Mouse (Mus musculus): ENCODE measurements around the gene Ttll4. TPM values are rescaled to one million over a fixed set of nuclear protein-coding genes. Genes with fewer than 3 reads are reported as not detected.

The Ttll4 gene
- total and polyA plus RNA-seq, 2 experiments from 2014 or later, result 3.5 to 22.9 TPM

DNA sequence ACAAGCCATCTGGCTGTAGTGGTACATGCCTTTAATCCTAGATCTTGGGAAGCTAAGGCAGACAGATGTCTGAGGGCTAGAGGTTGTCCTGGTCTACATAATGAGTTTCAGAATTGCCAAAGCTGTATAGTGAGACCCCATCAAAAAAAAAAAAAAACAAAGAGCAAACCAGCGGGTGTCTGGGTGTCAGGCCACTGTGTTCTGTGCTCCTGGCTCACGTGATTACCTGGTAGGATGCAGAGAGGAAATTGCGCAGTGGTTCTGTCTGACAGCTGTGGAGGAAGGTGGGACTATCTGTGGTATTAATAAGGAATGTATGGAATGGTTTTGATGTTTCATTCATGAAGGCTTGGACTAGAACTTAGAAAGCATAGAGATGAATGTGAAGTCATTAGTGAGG, 15.3 kb downstream of the Ttll4 start:
- H3K4me3 ChIP-seq (ENCODE audit: low read depth, low read length), result no peak overlapping the region
- H3K27me3 ChIP-seq (ENCODE audit: control insufficient read depth, insufficient read depth, low read length), result no peaks in the 10 kb centered on the region
- WGBS, result 84% methylated on average over 3 of the region's 3 CpGs
- H3K4me1 ChIP-seq (ENCODE audit: control insufficient read depth, insufficient read depth), result 0 out of 2 replicates have a peak, but pooled peaks cover 11% of the 10 kb centered on the region
- H3K27ac ChIP-seq (ENCODE audit: low read depth), result no peak overlapping the region
- no peak overlapping the region for H3K9ac ChIP-seq (replicated peaks; ENCODE audit: low read depth, low read length)
- DNase-seq (ENCODE audit: low spot score), result no peak
- ATAC-seq (ENCODE audit: insufficient read depth, low read depth), result no peak
- peaks cover 43% of the 10 kb centered on the region for H3K36me3 ChIP-seq (replicated peaks; ENCODE audit: control insufficient read depth, insufficient read depth, low read length)
- TF ChIP-seq EP300 (IDR thresholded peaks at IDR 0.05; ENCODE audit: low read depth), result no peak
- TF ChIP-seq CTCF (IDR thresholded peaks at IDR 0.05; ENCODE audit: low read depth), result no peak
- no peaks in the 10 kb centered on the region for H3K9me3 ChIP-seq (replicated peaks; ENCODE audit: control insufficient read depth, low read length)
- H3K4me2 ChIP-seq (ENCODE audit: low read depth, low read length), result no peak overlapping the region

DNA sequence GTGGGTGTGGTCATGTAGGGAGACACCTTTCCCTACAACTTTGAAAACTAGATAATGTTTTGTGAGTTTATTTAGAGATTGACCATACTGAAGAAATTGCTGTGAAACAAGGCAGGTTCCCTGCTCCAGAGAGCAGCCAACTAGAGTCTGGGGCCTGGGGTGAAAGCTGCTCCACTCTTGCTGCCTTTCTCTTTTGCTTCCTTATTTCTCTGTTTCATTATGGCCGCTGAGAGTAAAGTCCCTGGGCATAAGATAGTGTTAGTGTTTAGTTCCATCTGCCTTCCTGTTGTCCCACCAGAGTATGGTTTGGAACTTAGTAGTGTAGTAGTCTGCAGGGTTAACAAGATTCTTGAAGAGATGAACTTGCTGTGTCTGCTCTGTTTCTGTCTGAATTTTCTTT, 16.3 kb downstream of the Ttll4 start:
- no peak overlapping the region for H3K4me2 ChIP-seq (ENCODE audit: low read depth, low read length)
- no peak for ATAC-seq (ENCODE audit: insufficient read depth, low read depth)
- WGBS, result 70% methylated on average over 1 of the region's 1 CpGs

DNA sequence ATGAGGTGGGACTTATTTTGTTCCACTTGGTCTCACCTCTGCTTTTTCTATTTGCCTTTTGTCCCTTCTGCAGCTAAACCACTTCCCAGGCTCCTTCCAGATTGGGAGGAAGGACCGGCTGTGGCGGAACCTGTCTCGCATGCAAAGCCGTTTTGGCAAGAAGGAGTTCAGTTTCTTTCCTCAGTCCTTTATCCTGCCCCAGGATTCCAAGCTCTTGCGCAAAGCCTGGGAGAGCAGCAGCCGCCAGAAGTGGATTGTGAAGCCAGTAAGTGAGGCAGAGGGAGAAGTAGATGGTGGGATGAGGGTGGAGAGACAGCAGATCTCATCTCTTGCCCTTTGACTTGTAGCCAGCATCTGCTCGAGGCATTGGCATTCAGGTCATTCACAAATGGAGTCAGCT, 25.6 kb downstream of the Ttll4 start:
- H3K9ac ChIP-seq (replicated peaks; ENCODE audit: low read depth, low read length), result no peak overlapping the region
- 90% methylated on average over 7 of the region's 7 CpGs for WGBS
- ATAC-seq (ENCODE audit: insufficient read depth, low read depth), result no peak
- TF ChIP-seq CTCF (IDR thresholded peaks at IDR 0.05; ENCODE audit: low read depth) (no peak), EP300 (IDR thresholded peaks at IDR 0.05; ENCODE audit: low read depth) (no peak)
- DNase-seq (ENCODE audit: low spot score), result no peak
- no peak overlapping the region for H3K4me3 ChIP-seq (ENCODE audit: low read depth, low read length)
- H3K27me3 ChIP-seq (ENCODE audit: control insufficient read depth, insufficient read depth, low read length), result no peaks in the 10 kb centered on the region
- peaks cover 80% of the 10 kb centered on the region for H3K36me3 ChIP-seq (replicated peaks; ENCODE audit: control insufficient read depth, insufficient read depth, low read length)
- no peak overlapping the region for H3K27ac ChIP-seq (ENCODE audit: low read depth)
- no peak overlapping the region for H3K4me2 ChIP-seq (ENCODE audit: low read depth, low read length)
- H3K9me3 ChIP-seq (replicated peaks; ENCODE audit: control insufficient read depth, low read length), result no peaks in the 10 kb centered on the region
- no peaks in the 10 kb centered on the region for H3K4me1 ChIP-seq (ENCODE audit: control insufficient read depth, insufficient read depth)

More for the DNA sequence above, 16.3 kb downstream of the Ttll4 start:
- DNase-seq (ENCODE audit: low spot score), result no peak
- Histone ChIP-seq H3K36me3 (replicated peaks; ENCODE audit: control insufficient read depth, insufficient read depth, low read length) (peaks cover 52% of the 10 kb centered on the region), H3K9me3 (replicated peaks; ENCODE audit: control insufficient read depth, low read length) (no peaks in the 10 kb centered on the region), H3K27me3 (ENCODE audit: control insufficient read depth, insufficient read depth, low read length) (no peaks in the 10 kb centered on the region), H3K27ac (ENCODE audit: low read depth) (no peak overlapping the region), H3K4me3 (ENCODE audit: low read depth, low read length) (no peak overlapping the region), H3K9ac (replicated peaks; ENCODE audit: low read depth, low read length) (no peak overlapping the region), H3K4me1 (ENCODE audit: control insufficient read depth, insufficient read depth) (0 out of 2 replicates have a peak, but pooled peaks cover 2% of the 10 kb centered on the region)
- no peak for TF ChIP-seq CTCF (IDR thresholded peaks at IDR 0.05; ENCODE audit: low read depth)
- TF ChIP-seq EP300 (IDR thresholded peaks at IDR 0.05; ENCODE audit: low read depth), result no peak

DNA sequence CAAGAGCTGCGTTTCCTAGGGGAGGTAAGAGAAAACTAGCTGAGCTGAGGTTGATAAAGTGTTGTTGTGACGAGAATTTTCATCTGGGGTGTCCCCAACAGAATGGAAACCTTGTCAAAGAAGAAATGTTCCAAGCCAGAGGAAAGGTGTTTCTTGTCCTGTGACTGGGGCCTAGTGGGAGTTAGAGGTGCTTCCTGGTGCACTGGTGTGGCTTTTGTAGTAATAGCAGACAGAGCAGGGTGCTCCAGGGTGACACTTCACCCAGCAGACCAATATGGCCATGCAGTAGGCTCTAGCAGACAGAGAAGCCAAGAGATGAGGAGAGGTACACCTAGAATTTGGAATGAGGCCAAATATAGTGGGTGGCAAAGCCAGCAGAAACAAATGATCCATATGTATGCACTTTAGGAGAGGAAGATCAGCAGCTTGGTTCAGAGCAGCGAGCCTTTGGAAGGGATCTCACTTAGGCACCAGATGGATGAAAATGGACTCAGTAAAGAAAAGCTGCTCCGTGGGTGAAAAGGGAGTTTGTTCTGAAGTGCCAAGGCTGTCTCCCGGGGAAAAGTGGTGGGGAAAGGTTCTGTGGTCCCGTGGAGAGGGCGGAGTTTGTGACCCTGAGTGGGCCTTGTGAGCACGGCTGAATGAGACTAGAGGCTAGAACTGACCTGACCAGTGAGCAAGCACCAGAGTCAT, 32.5 kb downstream of the Ttll4 start:
- no peak for TF ChIP-seq CTCF (IDR thresholded peaks at IDR 0.05; ENCODE audit: low read depth)
- TF ChIP-seq EP300 (IDR thresholded peaks at IDR 0.05; ENCODE audit: low read depth), result no peak
- ATAC-seq (ENCODE audit: insufficient read depth, low read depth), result no peak

DNA sequence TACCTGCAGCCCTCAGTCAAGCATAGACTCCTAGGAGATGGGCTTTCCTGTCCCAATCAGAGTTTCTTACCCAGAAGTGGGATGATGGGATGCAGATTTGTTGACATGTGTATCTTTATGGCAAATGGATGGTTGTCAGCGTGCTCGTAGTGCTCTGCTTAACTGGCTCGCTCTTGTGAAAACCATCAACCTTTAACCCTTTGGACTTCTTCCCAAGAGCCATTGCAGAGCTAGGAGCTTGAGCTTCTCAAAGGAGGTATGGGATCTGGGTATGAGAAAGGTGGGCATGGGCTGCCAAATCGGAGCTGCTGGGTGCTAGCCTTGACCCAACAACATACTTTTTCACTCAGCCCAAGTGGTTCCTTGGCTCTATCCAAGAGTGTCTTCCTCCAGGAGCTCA, 34.3 kb downstream of the Ttll4 start:
- H3K4me3 ChIP-seq (ENCODE audit: low read depth, low read length), result no peak overlapping the region
- H3K9ac ChIP-seq (replicated peaks; ENCODE audit: low read depth, low read length), result no peak overlapping the region
- H3K4me2 ChIP-seq (ENCODE audit: low read depth, low read length), result no peak overlapping the region
- H3K27ac ChIP-seq (ENCODE audit: low read depth), result no peak overlapping the region
- DNase-seq (ENCODE audit: low spot score) (no peak), ATAC-seq (ENCODE audit: insufficient read depth, low read depth) (no peak)
- 85% methylated on average over 4 of the region's 4 CpGs for WGBS
- H3K27me3 ChIP-seq (ENCODE audit: control insufficient read depth, insufficient read depth, low read length), result no peaks in the 10 kb centered on the region
- H3K9me3 ChIP-seq (replicated peaks; ENCODE audit: control insufficient read depth, low read length), result no peaks in the 10 kb centered on the region
- H3K4me1 ChIP-seq (ENCODE audit: control insufficient read depth, insufficient read depth), result peaks cover 11% of the 10 kb centered on the region; the same call in 1 of the 2 replicates
- no peak for TF ChIP-seq CTCF (IDR thresholded peaks at IDR 0.05; ENCODE audit: low read depth)
- TF ChIP-seq EP300 (IDR thresholded peaks at IDR 0.05; ENCODE audit: low read depth), result no peak
- H3K36me3 ChIP-seq (replicated peaks; ENCODE audit: control insufficient read depth, insufficient read depth, low read length), result peaks cover 59% of the 10 kb centered on the region

More for the DNA sequence above, 32.5 kb downstream of the Ttll4 start:
- Histone ChIP-seq H3K4me3 (ENCODE audit: low read depth, low read length) (no peak overlapping the region), H3K9ac (replicated peaks; ENCODE audit: low read depth, low read length) (no peak overlapping the region), H3K27me3 (ENCODE audit: control insufficient read depth, insufficient read depth, low read length) (no peaks in the 10 kb centered on the region), H3K4me2 (ENCODE audit: low read depth, low read length) (no peak overlapping the region), H3K4me1 (ENCODE audit: control insufficient read depth, insufficient read depth) (peaks cover 2% of the 10 kb centered on the region; the same call in 1 of the 2 replicates), H3K36me3 (replicated peaks; ENCODE audit: control insufficient read depth, insufficient read depth, low read length) (peaks cover 70% of the 10 kb centered on the region), H3K27ac (ENCODE audit: low read depth) (no peak overlapping the region), H3K9me3 (replicated peaks; ENCODE audit: control insufficient read depth, low read length) (no peaks in the 10 kb centered on the region)
- 87% methylated on average over 8 of the region's 8 CpGs for WGBS
- no peak for DNase-seq (ENCODE audit: low spot score)

DNA sequence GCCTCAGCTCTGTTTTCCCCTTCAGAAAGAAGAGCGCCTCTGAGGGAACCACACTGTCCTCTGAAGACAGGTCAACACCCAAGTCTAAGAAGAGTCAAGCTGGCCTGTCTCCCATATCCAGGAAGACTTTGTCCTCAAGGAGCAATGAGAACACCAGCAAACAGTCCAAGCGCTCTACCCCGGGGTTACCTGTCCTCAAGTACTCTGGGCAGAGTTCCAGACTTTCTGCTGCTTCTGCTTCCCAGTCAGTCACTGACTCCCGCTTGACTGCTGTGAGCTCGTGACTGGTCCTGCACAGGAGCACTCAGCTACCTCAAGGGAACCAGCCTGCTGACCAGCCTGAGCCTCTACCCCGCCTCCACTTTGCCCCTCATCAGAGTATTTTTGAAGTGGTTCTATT, 35.9 kb downstream of the Ttll4 start:
- H3K9me3 ChIP-seq (replicated peaks; ENCODE audit: control insufficient read depth, low read length), result no peaks in the 10 kb centered on the region
- H3K4me3 ChIP-seq (ENCODE audit: low read depth, low read length), result no peak overlapping the region
- H3K27me3 ChIP-seq (ENCODE audit: control insufficient read depth, insufficient read depth, low read length), result no peaks in the 10 kb centered on the region
- no peak for DNase-seq (ENCODE audit: low spot score)
- peaks cover 43% of the 10 kb centered on the region for H3K36me3 ChIP-seq (replicated peaks; ENCODE audit: control insufficient read depth, insufficient read depth, low read length)
- no peak overlapping the region for H3K9ac ChIP-seq (replicated peaks; ENCODE audit: low read depth, low read length)
- H3K27ac ChIP-seq (ENCODE audit: low read depth), result no peak overlapping the region
- no peak for ATAC-seq (ENCODE audit: insufficient read depth, low read depth)
- H3K4me2 ChIP-seq (ENCODE audit: low read depth, low read length), result no peak overlapping the region
- H3K4me1 ChIP-seq (ENCODE audit: control insufficient read depth, insufficient read depth), result peaks cover 11% of the 10 kb centered on the region; the same call in 1 of the 2 replicates
- TF ChIP-seq CTCF (IDR thresholded peaks at IDR 0.05; ENCODE audit: low read depth) (no peak), EP300 (IDR thresholded peaks at IDR 0.05; ENCODE audit: low read depth) (no peak)
- 73% methylated on average over 6 of the region's 6 CpGs for WGBS

Measured in heart, postnatal 0 days (tissue).